Mouse (Mus musculus): ENCODE measurements around the gene Thsd4.

DNA sequence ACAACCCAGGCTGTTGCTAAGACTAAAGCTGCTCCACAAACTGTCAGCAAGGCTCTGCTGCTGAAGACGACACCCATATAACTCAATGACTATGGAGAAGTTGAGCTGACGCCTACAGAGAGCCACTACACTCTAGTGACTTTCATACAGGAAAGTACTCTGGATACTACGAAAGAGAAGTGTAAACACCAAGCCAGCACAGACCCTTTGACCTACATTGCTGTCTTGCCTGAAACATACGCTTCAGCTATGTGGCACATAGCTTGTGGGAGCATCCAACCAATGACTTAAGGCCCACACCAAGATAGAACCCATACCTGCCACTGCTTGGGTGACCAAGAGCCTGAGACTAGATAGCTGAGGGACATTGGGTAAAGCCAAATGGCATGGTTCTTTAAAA lies 141.3 kb downstream of the Thsd4 start:
- TF ChIP-seq POLR2A (IDR thresholded peaks at IDR 0.05; ENCODE audit: extremely low read depth, insufficient read depth, low read length), result no peak
- no peak for TF ChIP-seq CTCF (IDR thresholded peaks at IDR 0.05; ENCODE audit: low read depth, low read length)
